Mouse (Mus musculus) forebrain, postnatal 0 days (tissue): ENCODE data around the gene Dagla. TPM values are rescaled to one million over a fixed set of nuclear protein-coding genes. Genes with fewer than 3 reads are reported as not detected.
A peak's percentile ranks its signal among the peaks of the same experiment; 100 is the strongest.

Source experiments
- ATAC-seq: fragments of 200-750 bp; cut with Nextera tagmentation; 2 replicates; pipeline ENCODE4 v1.8.0; 2017; ENCODE audit warnings: mild to moderate bottlenecking, moderate library complexity
- DNase-seq: peaks from one replicate; pipeline ENCODE4 v3.0.0-alpha.2; 2015
- H3K27ac ChIP-seq: fragments of 300-500 bp; sonication (generic); 2 replicates; pipeline ENCODE4 v1.5.1; 2014; ENCODE audit warnings: low read depth, mild to moderate bottlenecking, antibody characterized with exemption, low read length, moderate library complexity, mixed read lengths
- H3K27me3 ChIP-seq: fragments of 300-500 bp; sonication (generic); 2 replicates; pipeline ENCODE4 v1.6.1; 2014; ENCODE audit warnings: mild to moderate bottlenecking, low read length, mixed read lengths; ENCODE audit not compliant: insufficient read depth
- H3K36me3 ChIP-seq: fragments of 300-500 bp; sonication (generic); 2 replicates; pipeline ENCODE4 v1.6.1; 2014; ENCODE audit warnings: mild to moderate bottlenecking, moderate library complexity; ENCODE audit not compliant: insufficient read depth
- H3K4me1 ChIP-seq: fragments of 300-500 bp; sonication (generic); 2 replicates; pipeline ENCODE4 v1.6.1; 2014; ENCODE audit warnings: antibody characterized with exemption; ENCODE audit not compliant: insufficient read depth
- H3K4me2 ChIP-seq: fragments of 300-500 bp; sonication (generic); 2 replicates; pipeline ENCODE4 v1.6.1; 2014; ENCODE audit warnings: low read depth, mild to moderate bottlenecking, moderate library complexity
- H3K4me3 ChIP-seq: fragments of 300-500 bp; sonication (generic); 2 replicates; pipeline ENCODE4 v1.5.1; 2014; ENCODE audit warnings: low read depth, low read length, mixed read lengths
- H3K9ac ChIP-seq: fragments of 300-500 bp; sonication (generic); 2 replicates; pipeline ENCODE4 v1.6.1; 2014; ENCODE audit warnings: mild to moderate bottlenecking
- H3K9me3 ChIP-seq: fragments of 300-500 bp; sonication (generic); 2 replicates; pipeline ENCODE4 v1.6.1; 2016; ENCODE audit warnings: low read length
- CTCF ChIP-seq: sonication (generic); IDR thresholded peaks from 2 replicates; pipeline ENCODE4 v1.5.1; 2016; ENCODE audit warnings: antibody characterized with exemption, control low read depth, low read depth
- WGBS: fragments of 180-500 bp; shearing (Covaris S2); extraction: QIAGEN DNeasy Blood & Tissue Kit; methylation state at CpG from one replicate; pipeline ENCODE4 v1.1.7; 2014; 5-methylcytosine and 5-hydroxymethylcytosine counted together
- polyA plus RNA-seq: library from polyadenylated mRNA; unstranded; fragments of >200 nt; fragmentation: Nextera tagmentation; extraction: Ambion mirVana; gene quantifications from 2 replicates; pipeline ENCODE4 v1.2.1, GENCODE M21; 2015
- total RNA-seq: library from RNA; depleted of rRNA; stranded (reverse); fragments of >200 nt; gene quantifications from 2 replicates; pipeline ENCODE4 v1.2.3, GENCODE M21; 2014

Gene Dagla
- total and polyA plus RNA-seq, 2 experiments from 2014 or later, result 11.2 to 21.8 TPM

- no peak for ATAC-seq
- Histone ChIP-seq H3K4me1 (no peaks in the 10 kb centered on the region), H3K27ac (no peak overlapping the region), H3K9me3 (no peaks in the 10 kb centered on the region), H3K4me2 (no peak overlapping the region), H3K4me3 (no peak overlapping the region), H3K36me3 (no peaks in the 10 kb centered on the region), H3K27me3 (no peaks in the 10 kb centered on the region; the same call in 1 of the 2 replicates), H3K9ac (no peak overlapping the region)
- WGBS, result 47% methylated on average over 5 of the region's 5 CpGs
- TF ChIP-seq CTCF, result no peak
- DNase-seq, result no peak
These were observed 36.0 kb upstream of the Dagla start for GRCm38 (mm10) chr19:10340661-10341060.

GRCm38 (mm10) chr19:10339271-10339670, 34.6 kb upstream of the Dagla start:
- no peak for TF ChIP-seq CTCF
- Histone ChIP-seq H3K9me3 (no peaks in the 10 kb centered on the region), H3K9ac (no peak overlapping the region), H3K4me2 (no peak overlapping the region), H3K27ac (no peak overlapping the region), H3K36me3 (no peaks in the 10 kb centered on the region), H3K4me1 (no peaks in the 10 kb centered on the region), H3K4me3 (no peak overlapping the region), H3K27me3 (no peaks in the 10 kb centered on the region; the same call in 1 of the 2 replicates)
- DNase-seq, result no peak
- 7% methylated on average over 5 of the region's 5 CpGs for WGBS
- no peak for ATAC-seq

GRCm38 (mm10) chr19:10338724-10339123, 34.0 kb upstream of the Dagla start:
- no peak overlapping the region for H3K27ac ChIP-seq
- H3K9me3 ChIP-seq, result no peaks in the 10 kb centered on the region
- H3K36me3 ChIP-seq, result no peaks in the 10 kb centered on the region
- whole genome bisulfite sequencing, result 71% methylated on average over 4 of the region's 4 CpGs
- H3K4me1 ChIP-seq, result no peaks in the 10 kb centered on the region
- no peak for TF ChIP-seq CTCF
- no peak for DNase-seq
- no peak for ATAC-seq
- H3K4me3 ChIP-seq, result no peak overlapping the region
- no peaks in the 10 kb centered on the region; the same call in 1 of the 2 replicates for H3K27me3 ChIP-seq
- H3K4me2 ChIP-seq, result no peak overlapping the region
- no peak overlapping the region for H3K9ac ChIP-seq

GRCm38 (mm10) chr19:10334467-10334866, 29.8 kb upstream of the Dagla start:
- no peaks in the 10 kb centered on the region for H3K4me1 ChIP-seq
- 51% methylated on average over 4 of the region's 4 CpGs for WGBS
- no peak overlapping the region for H3K9ac ChIP-seq
- DNase-seq, result no peak
- no peaks in the 10 kb centered on the region for H3K36me3 ChIP-seq
- no peak overlapping the region for H3K4me2 ChIP-seq
- no peak overlapping the region for H3K27ac ChIP-seq
- no peak for ATAC-seq
- no peak for TF ChIP-seq CTCF
- no peak overlapping the region for H3K4me3 ChIP-seq
- no peaks in the 10 kb centered on the region for H3K9me3 ChIP-seq
- H3K27me3 ChIP-seq, result no peaks in the 10 kb centered on the region

GRCm38 (mm10) chr19:10333545-10334252, 29.0 kb upstream of the Dagla start:
- H3K9me3 ChIP-seq, result no peaks in the 10 kb centered on the region
- TF ChIP-seq CTCF, result peak; percentile 99
- WGBS, result 38% methylated on average over 9 of the region's 9 CpGs

GRCm38 (mm10) chr19:10331706-10332105, 27.0 kb upstream of the Dagla start:
- Histone ChIP-seq H3K9me3 (no peaks in the 10 kb centered on the region), H3K27me3 (no peaks in the 10 kb centered on the region), H3K4me3 (no peak overlapping the region), H3K4me1 (no peaks in the 10 kb centered on the region), H3K9ac (no peak overlapping the region), H3K36me3 (no peaks in the 10 kb centered on the region), H3K27ac (no peak overlapping the region), H3K4me2 (no peak overlapping the region)
- TF ChIP-seq CTCF, result no peak
- DNase-seq (no peak), ATAC-seq (no peak)
- 60% methylated on average over 4 of the region's 4 CpGs for WGBS

More at GRCm38 (mm10) chr19:10333545-10334252, 29.0 kb upstream of the Dagla start:
- Histone ChIP-seq H3K27ac (no peak overlapping the region), H3K4me2 (no peak overlapping the region), H3K4me1 (no peaks in the 10 kb centered on the region), H3K27me3 (no peaks in the 10 kb centered on the region), H3K4me3 (no peak overlapping the region), H3K36me3 (no peaks in the 10 kb centered on the region), H3K9ac (no peak overlapping the region)
- ATAC-seq (peak; percentile 85), DNase-seq (peak; percentile 85)

GRCm38 (mm10) chr19:10329033-10329432, 24.4 kb upstream of the Dagla start:
- H3K9me3 ChIP-seq, result no peaks in the 10 kb centered on the region
- no peak overlapping the region for H3K9ac ChIP-seq
- no peaks in the 10 kb centered on the region for H3K4me1 ChIP-seq
- H3K27me3 ChIP-seq, result no peaks in the 10 kb centered on the region
- ATAC-seq (no peak), DNase-seq (no peak)
- H3K4me2 ChIP-seq, result no peak overlapping the region
- no peak overlapping the region for H3K27ac ChIP-seq
- 88% methylated on average over 8 of the region's 8 CpGs for WGBS
- H3K4me3 ChIP-seq, result no peak overlapping the region
- TF ChIP-seq CTCF, result no peak
- no peaks in the 10 kb centered on the region for H3K36me3 ChIP-seq
